Mouse (Mus musculus) CH12.LX (cell line): ENCODE measurements around the gene Gm43302. TPM values are rescaled to one million over a fixed set of nuclear protein-coding genes. Genes with fewer than 3 reads are reported as not detected.
A peak's percentile ranks its signal among the peaks of the same experiment; 100 is the strongest.
"Not testable (repeated sequence)": the region's sequence is repeated elsewhere in the genome, so short reads cannot be mapped to it uniquely, and the experiment has no call there.

Experiments
- DNase-seq: peaks from one replicate; pipeline ENCODE4 v3.0.0-alpha.2; 2013; ENCODE audit errors: extremely low read depth
- H3K27ac ChIP-seq: 2 replicates; pipeline ENCODE4 v1.5.1; 2012; ENCODE audit warnings: low read depth, mild to moderate bottlenecking, control low read depth, moderate library complexity; ENCODE audit not compliant: insufficient read depth
- H3K27me3 ChIP-seq: replicated peaks from 2 replicates; pipeline ENCODE3; 2012; ENCODE audit warnings: inconsistent platforms
- H3K36me3 ChIP-seq, 2 experiments: replicated peaks in 1 of 2; 2 replicates each; pipeline versions ENCODE3 to v1.6.1; 2012; ENCODE audit warnings: inconsistent platforms in 1 of 2, low read length in 1 of 2, mild to moderate bottlenecking in 1 of 2, mixed read lengths in 1 of 2, moderate library complexity in 1 of 2; ENCODE audit not compliant: control insufficient read depth in 1 of 2, insufficient read depth in 1 of 2
- H3K4me1 ChIP-seq, 2 experiments: 2 replicates each; pipeline ENCODE4 v1.6.1; 2012; ENCODE audit warnings: inconsistent platforms in 1 of 2, moderate library complexity in 1 of 2; ENCODE audit not compliant: insufficient read depth in 2 of 2, control insufficient read depth in 1 of 2
- H3K4me2 ChIP-seq: 2 replicates; pipeline ENCODE4 v1.6.1; 2012; ENCODE audit warnings: low read depth, mild to moderate bottlenecking, control low read depth; ENCODE audit not compliant: poor library complexity, insufficient read depth, severe bottlenecking
- H3K4me3 ChIP-seq, 3 experiments: fragments of 150-350 bp in 1 of 3; sonication (generic) in 1 of 3; replicated peaks in 1 of 3; 2 replicates each; pipeline versions ENCODE3 to v1.5.1; 2011 to 2012; ENCODE audit warnings: low read depth in 2 of 3, low read length in 2 of 3, mild to moderate bottlenecking in 2 of 3, moderate library complexity in 2 of 3, control low read depth in 1 of 3, improper control_type of control experiment in 1 of 3, inconsistent platforms in 1 of 3, mixed read lengths in 1 of 3; ENCODE audit not compliant: poor library complexity in 1 of 3
- H3K79me2 ChIP-seq: replicated peaks from 2 replicates; pipeline ENCODE4 v1.6.1; 2012; ENCODE audit warnings: mild to moderate bottlenecking, moderate library complexity; ENCODE audit not compliant: control insufficient read depth, poor library complexity, insufficient read depth, severe bottlenecking; ENCODE audit errors: extremely low read depth
- H3K9ac ChIP-seq: 2 replicates; pipeline ENCODE4 v1.6.1; 2012; ENCODE audit warnings: low read depth, mild to moderate bottlenecking, control low read depth, moderate library complexity; ENCODE audit not compliant: insufficient read depth
- H3K9me3 ChIP-seq: replicated peaks from 2 replicates; pipeline ENCODE3; 2012; ENCODE audit warnings: low read length, inconsistent platforms, mixed read lengths
- BHLHE40 ChIP-seq: IDR thresholded peaks from 2 replicates; pipeline ENCODE4 v1.6.1; 2011; ENCODE audit warnings: mild to moderate bottlenecking, low read depth, low read length, improper control_type of control experiment
- CHD2 ChIP-seq: IDR thresholded peaks from 2 replicates; pipeline ENCODE4 v1.6.1; 2011; ENCODE audit warnings: low read length, improper control_type of control experiment
- CTCF ChIP-seq, 2 experiments: IDR thresholded peaks in 1 of 2; conservative IDR thresholded peaks in 1 of 2; 2 replicates each; pipeline ENCODE4 v1.5.1; 2011 to 2012; ENCODE audit warnings: low read depth in 2 of 2, low read length in 2 of 2, improper control_type of control experiment in 1 of 2, inconsistent platforms in 1 of 2, mild to moderate bottlenecking in 1 of 2, moderate library complexity in 1 of 2
- IRF4 ChIP-seq: IDR thresholded peaks from 2 replicates; pipeline ENCODE4 v1.6.1; 2014; ENCODE audit warnings: low read depth, mild to moderate bottlenecking, inconsistent platforms, low read length, improper control_type of control experiment
- RAD21 ChIP-seq: IDR thresholded peaks from 2 replicates; pipeline ENCODE4 v1.6.1; 2011; ENCODE audit warnings: low read depth, mild to moderate bottlenecking, low read length, improper control_type of control experiment, moderate library complexity
- SMC3 ChIP-seq: IDR thresholded peaks from 2 replicates; pipeline ENCODE4 v1.6.1; 2011; ENCODE audit warnings: low read depth, low read length, improper control_type of control experiment
- TBP ChIP-seq: conservative IDR thresholded peaks from 2 replicates; pipeline ENCODE4 v1.6.1; 2011; ENCODE audit warnings: low read depth, low read length, improper control_type of control experiment
- ZC3H11A ChIP-seq: IDR thresholded peaks from 2 replicates; pipeline ENCODE4 v1.6.1; 2012; ENCODE audit warnings: low read depth, mild to moderate bottlenecking, inconsistent platforms, low read length, improper control_type of control experiment
- dilution Hi-C: fragments of 300-500 bp; cut with MboI; formaldehyde crosslinking; loops from 2 replicates; pipeline ENCODE4 v1.14.3; 2020; ENCODE audit warnings: low sequenced_read_pairs; ENCODE audit not compliant: extremely low pct_unique_long_range_greater_than_20kb, extremely low pct_ligation_motif_present
- in situ Hi-C: fragments of 300-500 bp; cut with MboI; formaldehyde crosslinking; loops from 3 replicates; pipeline ENCODE4 v1.14.3; 2019; ENCODE audit warnings: low sequenced_read_pairs, low pct_ligation_motif_present, low pct_unique_long_range_greater_than_20kb, mixed read lengths
- polyA plus RNA-seq: library from polyadenylated mRNA; unstranded; fragments of >175 nt; gene quantifications from 2 replicates; pipeline ENCODE4 v1.2.1, GENCODE M21; 2012; ENCODE audit warnings: low read depth; ENCODE audit not compliant: insufficient read length
- total RNA-seq, 2 experiments: library from RNA; depleted of rRNA; stranded (reverse); fragments of 300-350 nt in 1 of 2; fragments of >200 nt in 1 of 2; gene quantifications; 2 replicates each; pipeline ENCODE4 v1.2.3; 2012 to 2014

The Gm43302 gene
- total and polyA plus RNA-seq, 3 experiments = 0.21 to 0.93 (median 0.44) TPM

- dilution Hi-C loops = no loop called here
- no peak for DNase-seq
- H3K36me3 ChIP-seq = no peaks in the 10 kb centered on the region
- no peak overlapping the region for H3K4me2 ChIP-seq
- no peaks in the 10 kb centered on the region for H3K79me2 ChIP-seq
- no peaks in the 10 kb centered on the region for H3K9me3 ChIP-seq
- no peak overlapping the region for H3K9ac ChIP-seq
- H3K4me1 ChIP-seq = no peaks in the 10 kb centered on the region
- in situ Hi-C loops = no loop called here
- no peaks in the 10 kb centered on the region for H3K27me3 ChIP-seq
- H3K27ac ChIP-seq = no peak overlapping the region
- no peak for TF ChIP-seq IRF4
- no peak for TF ChIP-seq TBP
- TF ChIP-seq BHLHE40 = no peak
- peak; percentile 39 for TF ChIP-seq RAD21
- peak in 1 of 2 experiments; percentile 53; a peak in 2 of 4 replicates for TF ChIP-seq CTCF (conservative IDR thresholded peaks at IDR 0.05 in 1 of 2, IDR thresholded peaks at IDR 0.05 in 1 of 2; ENCODE audit: low read depth in 2 of 2, low read length in 2 of 2)
- TF ChIP-seq CHD2 = no peak
- peak; percentile 53 for TF ChIP-seq SMC3
- TF ChIP-seq ZC3H11A = no peak
- no peak overlapping the region for H3K4me3 ChIP-seq
Observed at GRCm38 (mm10) chr5:105252491-105252890, 41.0 kb downstream of the Gm43302 start.

- peaks cover 0 to 19% of the 10 kb centered on the region in 2 experiments; a peak in 2 of 4 replicates for H3K4me1 ChIP-seq
- H3K27ac ChIP-seq, dilution Hi-C loops, H3K9ac ChIP-seq, DNase-seq, H3K36me3 ChIP-seq, H3K27me3 ChIP-seq, in situ Hi-C loops, H3K79me2 ChIP-seq, H3K9me3 ChIP-seq, H3K4me2 ChIP-seq, H3K4me3 ChIP-seq: not testable (repeated sequence)
Observed at GRCm38 (mm10) chr5:105244741-105245140, 48.8 kb downstream of the Gm43302 start.

GRCm38 (mm10) chr5:105240982-105241381 is 52.5 kb downstream of the Gm43302 start:
- H3K4me1 ChIP-seq = peaks cover 4 to 31% of the 10 kb centered on the region in 2 experiments; a peak in 2 of 4 replicates
- H3K9ac ChIP-seq, in situ Hi-C loops, dilution Hi-C loops, H3K9me3 ChIP-seq, DNase-seq, H3K4me3 ChIP-seq, H3K36me3 ChIP-seq, H3K27me3 ChIP-seq, H3K4me2 ChIP-seq, H3K27ac ChIP-seq, H3K79me2 ChIP-seq: not testable (repeated sequence)
